Mouse (Mus musculus) thymus, adult 2 months (tissue): ENCODE results near the gene Hdac8. TPM values are rescaled to one million over a fixed set of nuclear protein-coding genes. Genes with fewer than 3 reads are reported as not detected.
A peak's percentile ranks its signal among the peaks of the same experiment; 100 is the strongest.

Experiments used
- DNase-seq: peaks from one replicate; pipeline ENCODE4 v3.0.0; 2021
- H3K27ac ChIP-seq: fragments of 200-500 bp; 2 replicates; pipeline ENCODE4 v1.5.1; 2012; ENCODE audit warnings: low read length, control low read depth; ENCODE audit not compliant: control insufficient read depth, insufficient read depth
- H3K27me3 ChIP-seq: fragments of 200-500 bp; 2 replicates; pipeline ENCODE4 v1.6.1; 2012; ENCODE audit warnings: mild to moderate bottlenecking, low read length, moderate library complexity, mixed read lengths; ENCODE audit not compliant: control insufficient read depth, insufficient read depth
- H3K36me3 ChIP-seq: fragments of 200-500 bp; 2 replicates; pipeline ENCODE4 v1.6.1; 2012; ENCODE audit warnings: mild to moderate bottlenecking, low read length, moderate library complexity; ENCODE audit not compliant: control insufficient read depth, insufficient read depth
- H3K4me1 ChIP-seq: fragments of 200-500 bp; replicated peaks from 2 replicates; pipeline ENCODE4 v1.6.1; 2012; ENCODE audit warnings: low read length; ENCODE audit not compliant: control insufficient read depth, insufficient read depth
- H3K4me3 ChIP-seq: fragments of 200-500 bp; 2 replicates; pipeline ENCODE4 v1.5.1; 2012; ENCODE audit warnings: mild to moderate bottlenecking, low read length, control low read depth, moderate library complexity; ENCODE audit not compliant: control insufficient read depth, insufficient read depth
- CTCF ChIP-seq: fragments of 200-500 bp; IDR thresholded peaks from 2 replicates; pipeline ENCODE4 v1.5.1; 2012; ENCODE audit warnings: mild to moderate bottlenecking, control low read depth, low read length, moderate library complexity, borderline replicate concordance; ENCODE audit not compliant: control insufficient read depth, poor library complexity, insufficient read depth; ENCODE audit errors: extremely low read depth
- POLR2A ChIP-seq: fragments of 200-500 bp; IDR thresholded peaks from 2 replicates; pipeline ENCODE4 v1.6.1; 2012; ENCODE audit warnings: mild to moderate bottlenecking, low read length, control low read depth, moderate library complexity; ENCODE audit not compliant: control insufficient read depth, poor library complexity, insufficient read depth; ENCODE audit errors: extremely low read depth
- WGBS: fragments of 180-500 bp; shearing (Covaris S2); methylation state at CpG from one replicate; pipeline ENCODE4 v1.1.7; 2018; 5-methylcytosine and 5-hydroxymethylcytosine counted together
- polyA plus RNA-seq: library from polyadenylated mRNA; depleted of rRNA; stranded (reverse); fragments of >200 nt; gene quantifications from 2 replicates; pipeline ENCODE4 v1.2.3, GENCODE M21; 2012; rRNA removed

Hdac8 gene
- polyA plus RNA-seq, 1 experiment: 6.7 TPM

GRCm38 (mm10) chrX:102251937-102252860 lies 253.0 kb downstream of the Hdac8 start, which contains the start of gene Cited1:
Gene Cited1, minus strand, starts transcription at chrX:102252181.
- no peaks in the 10 kb centered on the region for H3K36me3 ChIP-seq
- TF ChIP-seq POLR2A (no peak), CTCF (no peak)
- H3K27me3 ChIP-seq: peaks cover 5% of the 10 kb centered on the region; the same call in 1 of the 2 replicates
- WGBS: 1% methylated on average over 44 of the region's 44 CpGs
- H3K4me3 ChIP-seq: peak within 1 kb of the TSS; percentile 28
- DNase-seq: peak; percentile 38
- H3K27ac ChIP-seq: no peak within 1 kb of the TSS
- peaks cover 2% of the 10 kb centered on the region; the same call in 1 of the 2 replicates for H3K4me1 ChIP-seq

GRCm38 (mm10) chrX:102251221-102251936 lies 253.8 kb downstream of the Hdac8 start:
- DNase-seq: no peak
- peak overlapping the region; percentile 28 for H3K4me3 ChIP-seq
- 6% methylated on average over 59 of the region's 80 CpGs for WGBS
- TF ChIP-seq CTCF: no peak
- TF ChIP-seq POLR2A: no peak
- H3K27ac ChIP-seq: no peak overlapping the region
- peaks cover 2% of the 10 kb centered on the region; the same call in 1 of the 2 replicates for H3K4me1 ChIP-seq
- no peaks in the 10 kb centered on the region for H3K36me3 ChIP-seq
- H3K27me3 ChIP-seq: peaks cover 5% of the 10 kb centered on the region; the same call in 1 of the 2 replicates

- DNase-seq: no peak
- TF ChIP-seq CTCF (no peak), POLR2A (no peak)
- Histone ChIP-seq H3K4me1 (peaks cover 2% of the 10 kb centered on the region; the same call in 1 of the 2 replicates), H3K4me3 (peak overlapping the region; percentile 28), H3K27ac (no peak overlapping the region), H3K27me3 (peaks cover 5% of the 10 kb centered on the region; the same call in 1 of the 2 replicates), H3K36me3 (no peaks in the 10 kb centered on the region)
- under 1% methylated on average over 19 of the region's 24 CpGs for WGBS
These were observed 254.3 kb downstream of the Hdac8 start for GRCm38 (mm10) chrX:102250891-102251170.

GRCm38 (mm10) chrX:102250150-102250890 lies 254.8 kb downstream of the Hdac8 start:
- WGBS: 2% methylated on average over 51 of the region's 68 CpGs
- Histone ChIP-seq H3K36me3 (no peaks in the 10 kb centered on the region), H3K4me3 (peak overlapping the region; percentile 28; the same call in 1 of the 2 replicates), H3K27me3 (peaks cover 5% of the 10 kb centered on the region; the same call in 1 of the 2 replicates), H3K27ac (no peak overlapping the region), H3K4me1 (peaks cover 2% of the 10 kb centered on the region; the same call in 1 of the 2 replicates)
- TF ChIP-seq POLR2A (no peak), CTCF (no peak)
- peak; percentile 7 for DNase-seq

- 46% methylated on average over 2 of the region's 2 CpGs for WGBS
- H3K27ac ChIP-seq: no peak overlapping the region
- H3K4me3 ChIP-seq: no peak overlapping the region
- no peak for TF ChIP-seq POLR2A
- TF ChIP-seq CTCF: no peak
- no peaks in the 10 kb centered on the region for H3K4me1 ChIP-seq
- H3K27me3 ChIP-seq: no peaks in the 10 kb centered on the region; the same call in 1 of the 2 replicates
- no peaks in the 10 kb centered on the region for H3K36me3 ChIP-seq
- DNase-seq: no peak
These were observed 260.8 kb downstream of the Hdac8 start for GRCm38 (mm10) chrX:102244334-102244733.

Other genes starting within 250 kb of the Hdac8 start
- 1.5 and 1.7 TPM in 2 replicates for gene Phka1, start 138.9 kb upstream of the Hdac8 start, polyA plus RNA-seq
- not detected in 2 replicates for gene Gm3880, start 181.6 kb upstream of the Hdac8 start, polyA plus RNA-seq
- gene Gm9112, start 202.3 kb upstream of the Hdac8 start, polyA plus RNA-seq: not detected in 2 replicates
- not detected in 2 replicates for gene Dmrtc1b, start 202.5 kb upstream of the Hdac8 start, polyA plus RNA-seq